Mouse (Mus musculus): ENCODE measurements around the gene Aldh18a1.

- TF ChIP-seq GATA1 (IDR thresholded peaks at IDR 0.05; ENCODE audit: borderline replicate concordance, low read length) (no peak), FLI1 (IDR thresholded peaks at IDR 0.05; ENCODE audit: low read length) (no peak)
Observed at GRCm38 (mm10) chr19:40510387-40511099, 77.7 kb downstream of the Aldh18a1 start.
